Mouse (Mus musculus) hindbrain, embryonic 12.5 days (tissue): ENCODE measurements around the gene Zfp42. TPM values are rescaled to one million over a fixed set of nuclear protein-coding genes. Genes with fewer than 3 reads are reported as not detected.

Experiments used
- ATAC-seq: fragments of 200-750 bp; cut with Nextera tagmentation; 2 replicates; pipeline ENCODE4 v1.8.0; 2017; ENCODE audit warnings: moderate TSS enrichment; ENCODE audit not compliant: low FRiP score
- H3K27ac ChIP-seq: fragments of 300-500 bp; sonication (generic); 2 replicates; pipeline ENCODE4 v1.5.1; 2016; ENCODE audit warnings: mild to moderate bottlenecking
- H3K27me3 ChIP-seq: fragments of 300-500 bp; sonication (generic); 2 replicates; pipeline ENCODE4 v1.6.1; 2016; ENCODE audit warnings: mild to moderate bottlenecking
- H3K36me3 ChIP-seq: fragments of 300-500 bp; sonication (generic); 2 replicates; pipeline ENCODE4 v1.6.1; 2016; ENCODE audit warnings: mild to moderate bottlenecking
- H3K4me1 ChIP-seq: fragments of 300-500 bp; sonication (generic); 2 replicates; pipeline ENCODE4 v1.6.1; 2016
- H3K4me2 ChIP-seq: fragments of 300-500 bp; sonication (generic); replicated peaks from 2 replicates; pipeline ENCODE4 v1.6.1; 2016; ENCODE audit warnings: mild to moderate bottlenecking
- H3K4me3 ChIP-seq: fragments of 300-500 bp; sonication (generic); 2 replicates; pipeline ENCODE4 v1.5.1; 2016; ENCODE audit warnings: mild to moderate bottlenecking
- H3K9ac ChIP-seq: fragments of 300-500 bp; sonication (generic); 2 replicates; pipeline ENCODE4 v1.6.1; 2016; ENCODE audit warnings: mild to moderate bottlenecking, moderate library complexity
- H3K9me3 ChIP-seq: fragments of 300-500 bp; sonication (generic); replicated peaks from 2 replicates; pipeline ENCODE4 v1.6.1; 2016; ENCODE audit warnings: mild to moderate bottlenecking
- WGBS: fragments of 180-500 bp; shearing (Covaris S2); methylation state at CpG from one replicate; pipeline ENCODE4 v1.1.7; 2016; 5-methylcytosine and 5-hydroxymethylcytosine counted together
- polyA plus RNA-seq: library from polyadenylated mRNA; unstranded; fragments of >200 nt; fragmentation: Nextera tagmentation; extraction: Ambion mirVana; gene quantifications from 2 replicates; pipeline ENCODE4 v1.2.1, GENCODE M21; 2016

The Zfp42 gene
- polyA plus RNA-seq, 1 experiment from 2014 or later = not detected

- Histone ChIP-seq H3K27me3 (no peaks in the 10 kb centered on the region), H3K9me3 (no peaks in the 10 kb centered on the region), H3K4me2 (no peak overlapping the region), H3K4me3 (no peak overlapping the region), H3K27ac (no peak overlapping the region), H3K4me1 (no peaks in the 10 kb centered on the region), H3K36me3 (no peaks in the 10 kb centered on the region), H3K9ac (no peak overlapping the region)
- 94% methylated on average over 21 of the region's 21 CpGs for WGBS
- ATAC-seq = no peak
Observed at GRCm38 (mm10) chr8:43295826-43296225, 11.0 kb downstream of the Zfp42 start.

- no peaks in the 10 kb centered on the region for H3K4me1 ChIP-seq
- no peak overlapping the region for H3K4me3 ChIP-seq
- 88% methylated on average over 4 of the region's 4 CpGs for WGBS
- H3K27ac ChIP-seq = no peak overlapping the region
- ATAC-seq = no peak
- H3K9ac ChIP-seq = no peak overlapping the region
- H3K9me3 ChIP-seq = no peaks in the 10 kb centered on the region
- no peaks in the 10 kb centered on the region for H3K36me3 ChIP-seq
- no peak overlapping the region for H3K4me2 ChIP-seq
- H3K27me3 ChIP-seq = no peaks in the 10 kb centered on the region
Observed at GRCm38 (mm10) chr8:43294191-43294590, 12.6 kb downstream of the Zfp42 start.

- no peak overlapping the region for H3K27ac ChIP-seq
- H3K27me3 ChIP-seq = no peaks in the 10 kb centered on the region
- no peaks in the 10 kb centered on the region for H3K36me3 ChIP-seq
- H3K9ac ChIP-seq = no peak overlapping the region
- no peak overlapping the region for H3K4me2 ChIP-seq
- ATAC-seq = no peak
- H3K4me3 ChIP-seq = no peak overlapping the region
- H3K9me3 ChIP-seq = no peaks in the 10 kb centered on the region
- H3K4me1 ChIP-seq = no peaks in the 10 kb centered on the region
- WGBS = 85% methylated on average over 5 of the region's 5 CpGs
Observed at GRCm38 (mm10) chr8:43290424-43291111, 16.2 kb downstream of the Zfp42 start.

GRCm38 (mm10) chr8:43289781-43290180 is 17.0 kb downstream of the Zfp42 start:
- H3K4me3 ChIP-seq = no peak overlapping the region
- H3K9me3 ChIP-seq = no peaks in the 10 kb centered on the region
- H3K36me3 ChIP-seq = no peaks in the 10 kb centered on the region
- no peak overlapping the region for H3K27ac ChIP-seq
- no peak overlapping the region for H3K9ac ChIP-seq
- H3K4me1 ChIP-seq = no peaks in the 10 kb centered on the region
- no peak for ATAC-seq
- 92% methylated on average over 5 of the region's 5 CpGs for WGBS
- no peak overlapping the region for H3K4me2 ChIP-seq
- H3K27me3 ChIP-seq = no peaks in the 10 kb centered on the region

- H3K27me3 ChIP-seq = no peaks in the 10 kb centered on the region
- WGBS = 73% methylated on average over 1 of the region's 1 CpGs
- H3K27ac ChIP-seq = no peak overlapping the region
- no peaks in the 10 kb centered on the region for H3K36me3 ChIP-seq
- no peak overlapping the region for H3K4me2 ChIP-seq
- no peaks in the 10 kb centered on the region for H3K4me1 ChIP-seq
- no peak overlapping the region for H3K9ac ChIP-seq
- ATAC-seq = no peak
- H3K9me3 ChIP-seq = no peaks in the 10 kb centered on the region
- H3K4me3 ChIP-seq = no peak overlapping the region
Observed at GRCm38 (mm10) chr8:43288840-43289239, 17.9 kb downstream of the Zfp42 start.

- Histone ChIP-seq H3K36me3 (no peaks in the 10 kb centered on the region), H3K9me3 (no peaks in the 10 kb centered on the region), H3K4me3 (no peak overlapping the region), H3K4me2 (no peak overlapping the region), H3K4me1 (no peaks in the 10 kb centered on the region), H3K9ac (no peak overlapping the region), H3K27me3 (no peaks in the 10 kb centered on the region), H3K27ac (no peak overlapping the region)
- WGBS = 87% methylated on average over 6 of the region's 6 CpGs
- ATAC-seq = no peak
Observed at GRCm38 (mm10) chr8:43287456-43287855, 19.3 kb downstream of the Zfp42 start.

GRCm38 (mm10) chr8:43283231-43283630 is 23.5 kb downstream of the Zfp42 start:
- H3K9me3 ChIP-seq = no peaks in the 10 kb centered on the region
- WGBS = 91% methylated on average over 7 of the region's 7 CpGs
- no peaks in the 10 kb centered on the region for H3K4me1 ChIP-seq
- H3K27me3 ChIP-seq = no peaks in the 10 kb centered on the region
- no peak overlapping the region for H3K4me2 ChIP-seq
- H3K9ac ChIP-seq = no peak overlapping the region
- no peak overlapping the region for H3K4me3 ChIP-seq
- no peak overlapping the region for H3K27ac ChIP-seq
- no peaks in the 10 kb centered on the region for H3K36me3 ChIP-seq
- no peak for ATAC-seq

- Histone ChIP-seq H3K27me3 (no peaks in the 10 kb centered on the region), H3K9ac (no peak overlapping the region), H3K4me3 (no peak overlapping the region), H3K36me3 (no peaks in the 10 kb centered on the region), H3K4me2 (no peak overlapping the region), H3K27ac (no peak overlapping the region), H3K4me1 (no peaks in the 10 kb centered on the region), H3K9me3 (no peaks in the 10 kb centered on the region)
- no peak for ATAC-seq
- WGBS = 53% methylated on average over 4 of the region's 4 CpGs
Observed at GRCm38 (mm10) chr8:43278397-43278796, 28.4 kb downstream of the Zfp42 start.

GRCm38 (mm10) chr8:43260961-43261360 is 45.8 kb downstream of the Zfp42 start:
- Histone ChIP-seq H3K27ac (no peak overlapping the region), H3K4me2 (no peak overlapping the region), H3K27me3 (no peaks in the 10 kb centered on the region), H3K4me1 (no peaks in the 10 kb centered on the region), H3K4me3 (no peak overlapping the region), H3K36me3 (no peaks in the 10 kb centered on the region), H3K9ac (no peak overlapping the region), H3K9me3 (no peaks in the 10 kb centered on the region)
- 91% methylated on average over 6 of the region's 6 CpGs for WGBS
- no peak for ATAC-seq

- 89% methylated on average over 1 of the region's 1 CpGs for WGBS
- Histone ChIP-seq H3K36me3 (no peaks in the 10 kb centered on the region), H3K9me3 (no peaks in the 10 kb centered on the region), H3K4me1 (no peaks in the 10 kb centered on the region), H3K4me2 (no peak overlapping the region), H3K9ac (no peak overlapping the region), H3K27ac (no peak overlapping the region), H3K27me3 (no peaks in the 10 kb centered on the region), H3K4me3 (no peak overlapping the region)
- no peak for ATAC-seq
Observed at GRCm38 (mm10) chr8:43257886-43258285, 48.9 kb downstream of the Zfp42 start.

- Histone ChIP-seq H3K9ac (no peak overlapping the region), H3K9me3 (no peaks in the 10 kb centered on the region), H3K27me3 (no peaks in the 10 kb centered on the region), H3K27ac (no peak overlapping the region), H3K4me1 (no peaks in the 10 kb centered on the region), H3K36me3 (no peaks in the 10 kb centered on the region), H3K4me2 (no peak overlapping the region), H3K4me3 (no peak overlapping the region)
- ATAC-seq = no peak
- 87% methylated on average over 6 of the region's 6 CpGs for WGBS
Observed at GRCm38 (mm10) chr8:43255695-43256094, 51.1 kb downstream of the Zfp42 start.

GRCm38 (mm10) chr8:43251653-43252052 is 55.1 kb downstream of the Zfp42 start:
- H3K36me3 ChIP-seq = no peaks in the 10 kb centered on the region
- H3K4me1 ChIP-seq = no peaks in the 10 kb centered on the region
- no peaks in the 10 kb centered on the region for H3K27me3 ChIP-seq
- H3K4me3 ChIP-seq = no peak overlapping the region
- no peak for ATAC-seq
- WGBS = 86% methylated on average over 6 of the region's 6 CpGs
- no peak overlapping the region for H3K4me2 ChIP-seq
- H3K9me3 ChIP-seq = no peaks in the 10 kb centered on the region
- no peak overlapping the region for H3K9ac ChIP-seq
- H3K27ac ChIP-seq = no peak overlapping the region

- 91% methylated on average over 8 of the region's 8 CpGs for WGBS
- Histone ChIP-seq H3K36me3 (no peaks in the 10 kb centered on the region), H3K4me3 (no peak overlapping the region), H3K4me1 (no peaks in the 10 kb centered on the region), H3K27me3 (no peaks in the 10 kb centered on the region), H3K9ac (no peak overlapping the region), H3K9me3 (no peaks in the 10 kb centered on the region), H3K27ac (no peak overlapping the region), H3K4me2 (no peak overlapping the region)
- no peak for ATAC-seq
Observed at GRCm38 (mm10) chr8:43248707-43249106, 58.1 kb downstream of the Zfp42 start.
